Mouse (Mus musculus) forebrain, embryonic 11.5 days (tissue): Measurements from ENCODE around the gene Mindy4. TPM values are rescaled to one million over a fixed set of nuclear protein-coding genes. Genes with fewer than 3 reads are reported as not detected.

Experiments used
- ATAC-seq: fragments of 200-750 bp; cut with Nextera tagmentation; replicated peaks from 2 replicates; pipeline ENCODE4 v1.8.0; 2017; ENCODE audit warnings: moderate TSS enrichment; ENCODE audit not compliant: low FRiP score
- DNase-seq: peaks from one replicate; pipeline ENCODE4 v3.0.0-alpha.2; 2017; ENCODE audit warnings: low spot score
- H3K27ac ChIP-seq: fragments of 300-500 bp; sonication (generic); 2 replicates; pipeline ENCODE4 v1.5.1; 2014; ENCODE audit warnings: low read depth, low read length
- H3K27me3 ChIP-seq: fragments of 300-500 bp; sonication (generic); 2 replicates; pipeline ENCODE4 v1.6.1; 2014; ENCODE audit warnings: mild to moderate bottlenecking, low read length, mixed read lengths; ENCODE audit not compliant: control insufficient read depth, insufficient read depth
- H3K36me3 ChIP-seq: fragments of 300-500 bp; sonication (generic); 2 replicates; pipeline ENCODE4 v1.6.1; 2014; ENCODE audit warnings: mild to moderate bottlenecking, low read length, moderate library complexity, mixed read lengths; ENCODE audit not compliant: control insufficient read depth, insufficient read depth
- H3K4me1 ChIP-seq: fragments of 300-500 bp; sonication (generic); replicated peaks from 2 replicates; pipeline ENCODE4 v1.6.1; 2014; ENCODE audit warnings: low read length, mixed read lengths; ENCODE audit not compliant: control insufficient read depth, insufficient read depth
- H3K4me2 ChIP-seq: fragments of 300-500 bp; sonication (generic); 2 replicates; pipeline ENCODE4 v1.6.1; 2014; ENCODE audit warnings: low read depth, mild to moderate bottlenecking, low read length, moderate library complexity, mixed read lengths; ENCODE audit not compliant: severe bottlenecking
- H3K4me3 ChIP-seq: fragments of 300-500 bp; sonication (generic); 2 replicates; pipeline ENCODE4 v1.5.1; 2014; ENCODE audit warnings: low read depth, low read length
- H3K9ac ChIP-seq: fragments of 300-500 bp; sonication (generic); 2 replicates; pipeline ENCODE4 v1.6.1; 2014; ENCODE audit warnings: low read length
- H3K9me3 ChIP-seq: fragments of 300-500 bp; sonication (generic); 2 replicates; pipeline ENCODE4 v1.6.1; 2016; ENCODE audit warnings: low read length, mixed read lengths; ENCODE audit not compliant: control insufficient read depth
- WGBS: fragments of 180-500 bp; shearing (Covaris S2); extraction: QIAGEN DNeasy Blood & Tissue Kit; methylation state at CpG from one replicate; pipeline ENCODE4 v1.1.7; 2014; 5-methylcytosine and 5-hydroxymethylcytosine counted together
- polyA plus RNA-seq: library from polyadenylated mRNA; unstranded; fragments of >200 nt; fragmentation: Nextera tagmentation; extraction: Ambion mirVana; gene quantifications from 2 replicates; pipeline ENCODE4 v1.2.1, GENCODE M21; 2014

Gene Mindy4
- polyA plus RNA-seq, 1 experiment from 2014 or later, result 22.5 TPM

GRCm38 (mm10) chr6:55294549-55295131, 91.5 kb downstream of the Mindy4 start:
- H3K4me3 ChIP-seq, result no peak overlapping the region
- H3K9me3 ChIP-seq, result no peaks in the 10 kb centered on the region
- DNase-seq, result no peak
- H3K27ac ChIP-seq, result no peak overlapping the region
- no peaks in the 10 kb centered on the region for H3K4me1 ChIP-seq
- H3K4me2 ChIP-seq, result no peak overlapping the region
- WGBS, result 77% methylated on average over 19 of the region's 19 CpGs
- no peak for ATAC-seq
- no peak overlapping the region for H3K9ac ChIP-seq
- H3K27me3 ChIP-seq, result no peaks in the 10 kb centered on the region
- H3K36me3 ChIP-seq, result no peaks in the 10 kb centered on the region

GRCm38 (mm10) chr6:55295325-55295724, 92.1 kb downstream of the Mindy4 start:
- no peak overlapping the region for H3K4me2 ChIP-seq
- no peaks in the 10 kb centered on the region for H3K9me3 ChIP-seq
- no peak overlapping the region for H3K27ac ChIP-seq
- WGBS, result 88% methylated on average over 1 of the region's 1 CpGs
- DNase-seq (no peak), ATAC-seq (no peak)
- no peaks in the 10 kb centered on the region for H3K36me3 ChIP-seq
- no peak overlapping the region for H3K4me3 ChIP-seq
- H3K27me3 ChIP-seq, result no peaks in the 10 kb centered on the region
- no peak overlapping the region for H3K9ac ChIP-seq
- H3K4me1 ChIP-seq, result no peaks in the 10 kb centered on the region

GRCm38 (mm10) chr6:55299482-55299881, 96.3 kb downstream of the Mindy4 start:
- H3K4me2 ChIP-seq, result no peak overlapping the region
- H3K4me3 ChIP-seq, result no peak overlapping the region
- no peaks in the 10 kb centered on the region for H3K4me1 ChIP-seq
- H3K36me3 ChIP-seq, result no peaks in the 10 kb centered on the region
- WGBS, result 89% methylated on average over 8 of the region's 8 CpGs
- no peaks in the 10 kb centered on the region for H3K27me3 ChIP-seq
- no peak overlapping the region for H3K27ac ChIP-seq
- ATAC-seq (no peak), DNase-seq (no peak)
- no peaks in the 10 kb centered on the region for H3K9me3 ChIP-seq
- no peak overlapping the region for H3K9ac ChIP-seq

GRCm38 (mm10) chr6:55299917-55300316, 96.7 kb downstream of the Mindy4 start:
- H3K9me3 ChIP-seq, result no peaks in the 10 kb centered on the region
- ATAC-seq (no peak), DNase-seq (no peak)
- H3K4me1 ChIP-seq, result no peaks in the 10 kb centered on the region
- WGBS, result 93% methylated on average over 2 of the region's 2 CpGs
- no peak overlapping the region for H3K4me2 ChIP-seq
- no peaks in the 10 kb centered on the region for H3K27me3 ChIP-seq
- H3K9ac ChIP-seq, result no peak overlapping the region
- H3K27ac ChIP-seq, result no peak overlapping the region
- no peak overlapping the region for H3K4me3 ChIP-seq
- H3K36me3 ChIP-seq, result no peaks in the 10 kb centered on the region

- no peaks in the 10 kb centered on the region for H3K4me1 ChIP-seq
- no peaks in the 10 kb centered on the region for H3K27me3 ChIP-seq
- ATAC-seq, result no peak
- H3K27ac ChIP-seq, result no peak overlapping the region
- no peak overlapping the region for H3K4me3 ChIP-seq
- no peak for DNase-seq
- H3K36me3 ChIP-seq, result no peaks in the 10 kb centered on the region
- WGBS, result 92% methylated on average over 11 of the region's 11 CpGs
- no peak overlapping the region for H3K4me2 ChIP-seq
- H3K9me3 ChIP-seq, result no peaks in the 10 kb centered on the region
- H3K9ac ChIP-seq, result no peak overlapping the region
Observed at GRCm38 (mm10) chr6:55300704-55301103, 97.5 kb downstream of the Mindy4 start.

- H3K9ac ChIP-seq, result no peak overlapping the region
- H3K27ac ChIP-seq, result no peak overlapping the region
- H3K4me3 ChIP-seq, result no peak overlapping the region
- no peaks in the 10 kb centered on the region for H3K9me3 ChIP-seq
- WGBS, result 61% methylated on average over 2 of the region's 2 CpGs
- no peak overlapping the region for H3K4me2 ChIP-seq
- no peaks in the 10 kb centered on the region for H3K27me3 ChIP-seq
- H3K4me1 ChIP-seq, result no peaks in the 10 kb centered on the region
- no peak for DNase-seq
- no peak for ATAC-seq
- H3K36me3 ChIP-seq, result no peaks in the 10 kb centered on the region
Observed at GRCm38 (mm10) chr6:55310179-55310578, 107.0 kb downstream of the Mindy4 start.

- Histone ChIP-seq H3K4me3 (no peak overlapping the region), H3K9ac (no peak overlapping the region), H3K4me2 (no peak overlapping the region), H3K27ac (no peak overlapping the region), H3K9me3 (no peaks in the 10 kb centered on the region), H3K27me3 (no peaks in the 10 kb centered on the region), H3K4me1 (no peaks in the 10 kb centered on the region), H3K36me3 (no peaks in the 10 kb centered on the region)
- no peak for DNase-seq
- no peak for ATAC-seq
- 78% methylated on average over 5 of the region's 5 CpGs for WGBS
Observed at GRCm38 (mm10) chr6:55311962-55312361, 108.8 kb downstream of the Mindy4 start.

GRCm38 (mm10) chr6:55313893-55314292, 110.7 kb downstream of the Mindy4 start:
- no peaks in the 10 kb centered on the region for H3K4me1 ChIP-seq
- H3K27me3 ChIP-seq, result no peaks in the 10 kb centered on the region
- DNase-seq (no peak), ATAC-seq (no peak)
- no peak overlapping the region for H3K9ac ChIP-seq
- no peaks in the 10 kb centered on the region for H3K36me3 ChIP-seq
- no peaks in the 10 kb centered on the region for H3K9me3 ChIP-seq
- 90% methylated on average over 4 of the region's 4 CpGs for WGBS
- H3K27ac ChIP-seq, result no peak overlapping the region
- no peak overlapping the region for H3K4me3 ChIP-seq
- H3K4me2 ChIP-seq, result no peak overlapping the region

GRCm38 (mm10) chr6:55314628-55315027, 111.4 kb downstream of the Mindy4 start:
- no peaks in the 10 kb centered on the region for H3K36me3 ChIP-seq
- no peak overlapping the region for H3K27ac ChIP-seq
- DNase-seq (no peak), ATAC-seq (no peak)
- no peak overlapping the region for H3K9ac ChIP-seq
- H3K9me3 ChIP-seq, result no peaks in the 10 kb centered on the region
- no peak overlapping the region for H3K4me3 ChIP-seq
- 92% methylated on average over 8 of the region's 8 CpGs for WGBS
- H3K4me1 ChIP-seq, result no peaks in the 10 kb centered on the region
- no peaks in the 10 kb centered on the region for H3K27me3 ChIP-seq
- no peak overlapping the region for H3K4me2 ChIP-seq
